Mouse (Mus musculus) myocyte (in vitro differentiated cells): ENCODE data around the gene Rere. TPM values are rescaled to one million over a fixed set of nuclear protein-coding genes. Genes with fewer than 3 reads are reported as not detected.
"Not testable (repeated sequence)": the region's sequence is repeated elsewhere in the genome, so short reads cannot be mapped to it uniquely, and the experiment has no call there.

Experiments used
- H3K27me3 ChIP-seq: one replicate; pipeline ENCODE4 v1.6.1; 2011; ENCODE audit not compliant: control insufficient read depth, insufficient read depth, insufficient read length
- H3K36me3 ChIP-seq: one replicate; pipeline ENCODE4 v1.6.1; 2011; ENCODE audit not compliant: control insufficient read depth, insufficient read depth
- H3K4me2 ChIP-seq: one replicate; pipeline ENCODE4 v1.6.1; 2011; ENCODE audit warnings: low read depth, control low read depth
- H3K4me3 ChIP-seq: one replicate; pipeline ENCODE4 v1.5.1; 2011; ENCODE audit warnings: mild to moderate bottlenecking, control low read depth, moderate library complexity
- H3K79me2 ChIP-seq: one replicate; pipeline ENCODE4 v1.6.1; 2011; ENCODE audit not compliant: control insufficient read depth, insufficient read depth
- H3ac ChIP-seq: one replicate; pipeline ENCODE4 v1.6.1; 2011; ENCODE audit not compliant: control insufficient read depth, insufficient read length
- CEBPB ChIP-seq: IDR thresholded peaks from 2 replicates; pipeline ENCODE4 v1.6.1; 2011; ENCODE audit warnings: mild to moderate bottlenecking, moderate library complexity; ENCODE audit not compliant: poor library complexity, insufficient read depth, severe bottlenecking
- E2F4 ChIP-seq: IDR thresholded peaks from one replicate; pipeline ENCODE4 v1.6.1; 2011; ENCODE audit warnings: mild to moderate bottlenecking, control low read depth, moderate library complexity; ENCODE audit not compliant: insufficient read depth
- MAX ChIP-seq: IDR thresholded peaks from one replicate; pipeline ENCODE4 v1.6.1; 2011; ENCODE audit warnings: low read depth, mild to moderate bottlenecking, control low read depth
- MYOD1 ChIP-seq, 3 experiments: IDR thresholded peaks; one replicate each; pipeline ENCODE4 v1.6.1; 2011; ENCODE audit warnings: control low read depth in 2 of 3, low read depth in 2 of 3, mild to moderate bottlenecking in 2 of 3, moderate library complexity in 1 of 3; ENCODE audit not compliant: insufficient read length in 2 of 3, control insufficient read depth in 1 of 3
- MYOG ChIP-seq, 3 experiments: IDR thresholded peaks; one replicate each; pipeline ENCODE4 v1.6.1; 2011; ENCODE audit warnings: control low read depth in 2 of 3, low read depth in 2 of 3, mild to moderate bottlenecking in 2 of 3; ENCODE audit not compliant: insufficient read length in 2 of 3, control insufficient read depth in 1 of 3, insufficient read depth in 1 of 3
- POLR2A ChIP-seq: IDR thresholded peaks from one replicate; pipeline ENCODE4 v1.6.1; 2011; ENCODE audit warnings: low read depth, mild to moderate bottlenecking, control low read depth, moderate library complexity; ENCODE audit not compliant: insufficient read length
- POLR2AphosphoS2 ChIP-seq: IDR thresholded peaks from one replicate; pipeline ENCODE4 v1.6.1; 2011; ENCODE audit warnings: low read depth, control low read depth; ENCODE audit not compliant: insufficient read length
- REST ChIP-seq: IDR thresholded peaks from one replicate; pipeline ENCODE4 v1.6.1; 2011; ENCODE audit warnings: mild to moderate bottlenecking, control low read depth, moderate library complexity; ENCODE audit not compliant: insufficient read depth, insufficient read length
- SRF ChIP-seq: IDR thresholded peaks from one replicate; pipeline ENCODE4 v1.6.1; 2011; ENCODE audit warnings: low read depth; ENCODE audit not compliant: control insufficient read depth, insufficient read length
- TCF12 ChIP-seq: IDR thresholded peaks from one replicate; pipeline ENCODE4 v1.6.1; 2011; ENCODE audit warnings: mild to moderate bottlenecking, control low read depth; ENCODE audit not compliant: poor library complexity, insufficient read depth, severe bottlenecking
- TCF3 ChIP-seq: IDR thresholded peaks from one replicate; pipeline ENCODE4 v1.6.1; 2011; ENCODE audit warnings: low read depth, control low read depth; ENCODE audit not compliant: insufficient read length
- USF1 ChIP-seq: IDR thresholded peaks from one replicate; pipeline ENCODE4 v1.6.1; 2011; ENCODE audit warnings: low read depth, mild to moderate bottlenecking, control low read depth, moderate library complexity
- polyA plus RNA-seq: library from polyadenylated mRNA; unstranded; fragments of >200 nt; fragmentation: generic; extraction: Trizol; gene quantifications from one replicate; pipeline ENCODE4 v1.2.1, GENCODE M21; 2012; ENCODE audit warnings: missing spikeins

Gene Rere
- polyA plus RNA-seq, 1 experiment: 34.0 TPM

- TF ChIP-seq CEBPB: peak; percentile 84
- not testable (repeated sequence) for H3K4me2 ChIP-seq, H3K27me3 ChIP-seq, H3ac ChIP-seq, H3K4me3 ChIP-seq, H3K36me3 ChIP-seq
- peaks cover 96% of the 10 kb centered on the region for H3K79me2 ChIP-seq
Observed at GRCm38 (mm10) chr4:150287463-150287862, 6.0 kb downstream of the Rere start.

GRCm38 (mm10) chr4:150291900-150292299, 10.5 kb downstream of the Rere start:
- Histone ChIP-seq H3K36me3 (no peaks in the 10 kb centered on the region), H3ac (no peak overlapping the region), H3K27me3 (no peaks in the 10 kb centered on the region), H3K4me3 (no peak overlapping the region), H3K4me2 (no peak overlapping the region), H3K79me2 (peaks cover 97% of the 10 kb centered on the region)
- TF ChIP-seq MYOD1 (IDR thresholded peaks at IDR 0.05; ENCODE audit: control insufficient read depth in 1 of 3, insufficient read length in 2 of 3, low read depth in 2 of 3) (no peak), REST (no peak)

GRCm38 (mm10) chr4:150294870-150295269, 13.4 kb downstream of the Rere start:
- Histone ChIP-seq H3K27me3 (no peaks in the 10 kb centered on the region), H3ac (no peak overlapping the region)
- TF ChIP-seq USF1 (no peak), REST (no peak), MAX (no peak), POLR2AphosphoS2 (no peak), CEBPB (no peak), MYOD1 (IDR thresholded peaks at IDR 0.05; ENCODE audit: control insufficient read depth in 1 of 3, insufficient read length in 2 of 3, low read depth in 2 of 3) (no peak), E2F4 (no peak), TCF12 (no peak), POLR2A (no peak), TCF3 (no peak), MYOG (IDR thresholded peaks at IDR 0.05; ENCODE audit: control insufficient read depth in 1 of 3, insufficient read depth in 1 of 3, insufficient read length in 2 of 3, low read depth in 2 of 3) (no peak), SRF (no peak)

DNA sequence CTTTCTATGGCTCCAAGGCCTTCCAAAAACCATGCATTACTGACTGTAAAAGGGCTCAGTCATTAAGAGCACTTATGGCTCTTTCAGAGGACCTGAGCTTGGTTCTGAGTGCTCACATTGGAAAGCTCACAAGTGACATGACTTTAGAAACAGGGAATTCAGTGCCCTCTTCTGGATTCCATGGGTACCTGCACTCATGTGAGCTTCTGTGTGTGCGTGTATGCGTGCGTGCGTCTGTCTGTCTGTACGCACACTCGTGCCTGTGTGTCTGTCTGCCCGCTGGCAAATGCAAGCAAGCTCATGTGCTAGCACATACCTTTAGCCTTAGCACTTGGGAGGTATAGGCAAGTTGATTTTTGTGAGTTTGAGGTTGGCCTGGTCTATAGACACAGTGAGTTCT, 14.5 kb downstream of the Rere start:
- H3ac ChIP-seq: no peak overlapping the region

More at GRCm38 (mm10) chr4:150294870-150295269, 13.4 kb downstream of the Rere start:
- no peaks in the 10 kb centered on the region for H3K36me3 ChIP-seq
- H3K79me2 ChIP-seq: peaks cover 93% of the 10 kb centered on the region
- H3K4me2 ChIP-seq: no peak overlapping the region
- no peak overlapping the region for H3K4me3 ChIP-seq

GRCm38 (mm10) chr4:150302726-150303125, 21.3 kb downstream of the Rere start:
- no peak for TF ChIP-seq REST
- no peak for TF ChIP-seq TCF12
- TF ChIP-seq MYOD1 (IDR thresholded peaks at IDR 0.05; ENCODE audit: control insufficient read depth in 1 of 3, insufficient read length in 2 of 3, low read depth in 2 of 3): no peak
- TF ChIP-seq SRF: no peak
- TF ChIP-seq MAX: no peak
- Histone ChIP-seq H3K79me2 (peaks cover 83% of the 10 kb centered on the region), H3K36me3 (no peaks in the 10 kb centered on the region), H3ac (no peak overlapping the region), H3K4me2 (no peak overlapping the region), H3K27me3 (no peaks in the 10 kb centered on the region), H3K4me3 (no peak overlapping the region)

More for the DNA sequence above, 14.5 kb downstream of the Rere start:
- Histone ChIP-seq H3K4me3 (no peak overlapping the region), H3K36me3 (no peaks in the 10 kb centered on the region), H3K27me3 (no peaks in the 10 kb centered on the region), H3K79me2 (peaks cover 84% of the 10 kb centered on the region), H3K4me2 (no peak overlapping the region)
- no peak for TF ChIP-seq CEBPB
- no peak for TF ChIP-seq TCF3
- no peak for TF ChIP-seq POLR2AphosphoS2
- no peak for TF ChIP-seq E2F4
- TF ChIP-seq SRF: no peak
- no peak for TF ChIP-seq POLR2A
- TF ChIP-seq REST: no peak
- no peak for TF ChIP-seq USF1
- TF ChIP-seq MAX: no peak
- TF ChIP-seq TCF12: no peak
- no peak for TF ChIP-seq MYOD1 (IDR thresholded peaks at IDR 0.05; ENCODE audit: control insufficient read depth in 1 of 3, insufficient read length in 2 of 3, low read depth in 2 of 3)
- TF ChIP-seq MYOG (IDR thresholded peaks at IDR 0.05; ENCODE audit: control insufficient read depth in 1 of 3, insufficient read depth in 1 of 3, insufficient read length in 2 of 3, low read depth in 2 of 3): no peak
